Mouse (Mus musculus) urinary bladder, postnatal 4 days (tissue): ENCODE results near the gene Pgap1.
A peak's percentile ranks its signal among the peaks of the same experiment; 100 is the strongest.

Source experiments
- DNase-seq, 2 experiments: peaks; one replicate each; pipeline ENCODE4 v3.0.0; 2021 to 2022; ENCODE audit warnings: low spot score in 2 of 2

Pgap1 gene

GRCm38 (mm10) chr1:54557301-54558229 is at the start of gene Pgap1:
TSS of gene Pgap1 (minus strand) at chr1:54557684.
- DNase-seq = peak; percentile 85

- DNase-seq = no peak
Measured at GRCm38 (mm10) chr1:54606936-54607335, 49.5 kb upstream of the Pgap1 start.

- DNase-seq = no peak
Measured at GRCm38 (mm10) chr1:54601692-54602091, 44.2 kb upstream of the Pgap1 start.

- DNase-seq = no peak
Measured at GRCm38 (mm10) chr1:54600275-54600674, 42.8 kb upstream of the Pgap1 start.

GRCm38 (mm10) chr1:54597594-54598217 is 40.2 kb upstream of the Pgap1 start:
- no peak for DNase-seq

GRCm38 (mm10) chr1:54596151-54596550 is 38.7 kb upstream of the Pgap1 start:
- no peak for DNase-seq

- no peak for DNase-seq
Measured at GRCm38 (mm10) chr1:54587076-54587475, 29.6 kb upstream of the Pgap1 start.

GRCm38 (mm10) chr1:54585971-54586555 is 28.6 kb upstream of the Pgap1 start:
- DNase-seq = no peak

- no peak for DNase-seq
Measured at GRCm38 (mm10) chr1:54585278-54585846, 27.9 kb upstream of the Pgap1 start.

GRCm38 (mm10) chr1:54584588-54585277 is 27.2 kb upstream of the Pgap1 start:
- DNase-seq = no peak

GRCm38 (mm10) chr1:54578358-54579184 is 21.1 kb upstream of the Pgap1 start:
- no peak for DNase-seq

GRCm38 (mm10) chr1:54569102-54569501 is 11.6 kb upstream of the Pgap1 start:
- no peak for DNase-seq

- no peak for DNase-seq
Measured at GRCm38 (mm10) chr1:54563923-54564322, 6.4 kb upstream of the Pgap1 start.

GRCm38 (mm10) chr1:54556586-54557221 is 780 bp downstream of the Pgap1 start:
- DNase-seq = no peak

GRCm38 (mm10) chr1:54555364-54556140 is 1.9 kb downstream of the Pgap1 start:
- DNase-seq = no peak

GRCm38 (mm10) chr1:54552621-54553020 is 4.9 kb downstream of the Pgap1 start:
- DNase-seq = no peak

GRCm38 (mm10) chr1:54545200-54545599 is 12.3 kb downstream of the Pgap1 start:
- DNase-seq = no peak

GRCm38 (mm10) chr1:54542920-54543319 is 14.6 kb downstream of the Pgap1 start:
- DNase-seq = no peak

- no peak for DNase-seq
Measured at GRCm38 (mm10) chr1:54531170-54531569, 26.3 kb downstream of the Pgap1 start.
